Mouse (Mus musculus): ENCODE data around the gene Paqr5.

DNA sequence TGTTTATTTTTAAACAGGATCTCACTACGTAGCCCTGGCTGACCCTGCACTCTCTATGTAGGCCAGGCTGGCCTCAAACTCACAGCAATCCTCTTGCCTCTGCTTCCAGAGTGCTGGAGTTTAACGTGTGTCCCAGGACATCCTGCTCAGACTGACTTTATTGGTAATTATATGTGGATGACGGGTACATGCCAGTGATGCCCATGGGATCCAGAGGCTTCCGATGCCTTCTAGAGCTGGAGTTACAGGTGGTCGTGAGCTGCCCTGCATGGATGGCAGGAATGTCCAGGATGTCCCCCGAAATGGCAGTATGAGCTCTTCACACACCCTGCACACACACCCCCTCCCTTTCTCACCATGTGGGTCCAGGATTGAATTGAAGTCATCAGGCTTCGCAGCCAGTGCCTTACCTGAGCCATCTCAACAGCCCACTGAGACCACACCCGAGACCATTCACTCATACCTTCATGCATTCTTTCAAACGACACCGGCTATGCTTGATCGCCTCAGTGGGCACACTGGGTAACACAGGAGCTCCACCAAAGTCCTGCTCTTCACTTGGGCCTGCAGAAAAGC, 117.7 kb downstream of the Paqr5 start:
- no peak for TF ChIP-seq POLR2A (IDR thresholded peaks at IDR 0.05; ENCODE audit: insufficient read depth, low read depth, low read length)
- TF ChIP-seq EP300 (IDR thresholded peaks at IDR 0.05; ENCODE audit: insufficient read depth, low read depth, low read length): no peak
